Mouse (Mus musculus) left cerebral cortex, postnatal 14 days (tissue): ENCODE data around the gene Snd1. TPM values are rescaled to one million over a fixed set of nuclear protein-coding genes. Genes with fewer than 3 reads are reported as not detected.

Experiments
- DNase-seq, 2 experiments: peaks; one replicate each; pipeline ENCODE4 v3.0.0; 2021 to 2022; ENCODE audit warnings: low spot score in 2 of 2, mixed read lengths in 1 of 2
- intact Hi-C: fragments of 180-260 bp; cut with DNase I; formaldehyde crosslinking; loops from one replicate; pipeline ENCODE4 v1.15.1; 2025
- total RNA-seq, 2 experiments: library from RNA; stranded (reverse); gene quantifications; 2 replicates each; pipeline ENCODE4 v1.2.3; 2021

Snd1 gene
- total RNA-seq, 2 experiments from 2014 or later, result 94.8 to 96.9 TPM

- intact Hi-C loops, result loop anchor here (5.0 to 10.0 kb wide), 2 partner anchors 69 to 213 kb away; no protein-coding TSS in a partner anchor
These were observed 283.4 kb downstream of the Snd1 start for GRCm38 (mm10) chr6:28758293-28758692.

GRCm38 (mm10) chr6:28761728-28762127 lies 286.8 kb downstream of the Snd1 start:
- intact Hi-C loops, result no loop called here
- no peak for DNase-seq

More at GRCm38 (mm10) chr6:28758293-28758692, 283.4 kb downstream of the Snd1 start:
- no peak for DNase-seq

GRCm38 (mm10) chr6:28762132-28762775 lies 287.3 kb downstream of the Snd1 start:
- intact Hi-C loops, result no loop called here
- DNase-seq, result no peak

- intact Hi-C loops, result no loop called here
- no peak for DNase-seq
These were observed 291.7 kb downstream of the Snd1 start for GRCm38 (mm10) chr6:28766622-28767021.

GRCm38 (mm10) chr6:28767891-28768481 lies 293.0 kb downstream of the Snd1 start:
- peak in 1 of 2 experiments; percentile 73 for DNase-seq
- intact Hi-C loops, result no loop called here

GRCm38 (mm10) chr6:28771331-28771730 lies 296.4 kb downstream of the Snd1 start:
- no peak for DNase-seq
- intact Hi-C loops, result no loop called here

GRCm38 (mm10) chr6:28781696-28782095 lies 306.8 kb downstream of the Snd1 start:
- intact Hi-C loops, result no loop called here
- peak; percentile 67 to 77 for DNase-seq

GRCm38 (mm10) chr6:28783082-28783647 lies 308.2 kb downstream of the Snd1 start:
- intact Hi-C loops, result no loop called here
- DNase-seq, result no peak

- no peak for DNase-seq
- intact Hi-C loops, result no loop called here
These were observed 309.0 kb downstream of the Snd1 start for GRCm38 (mm10) chr6:28783953-28784352.

- intact Hi-C loops, result no loop called here
- no peak for DNase-seq
These were observed 310.8 kb downstream of the Snd1 start for GRCm38 (mm10) chr6:28785770-28786169.

GRCm38 (mm10) chr6:28787133-28787532 lies 312.2 kb downstream of the Snd1 start:
- DNase-seq, result no peak
- intact Hi-C loops, result no loop called here

GRCm38 (mm10) chr6:28789685-28790084 lies 314.7 kb downstream of the Snd1 start:
- intact Hi-C loops, result no loop called here
- DNase-seq, result no peak

- intact Hi-C loops, result no loop called here
- DNase-seq, result no peak
These were observed 316.2 kb downstream of the Snd1 start for GRCm38 (mm10) chr6:28791183-28791582.

GRCm38 (mm10) chr6:28791809-28792208 lies 316.9 kb downstream of the Snd1 start:
- DNase-seq, result no peak
- intact Hi-C loops, result no loop called here

- intact Hi-C loops, result no loop called here
- DNase-seq, result no peak
These were observed 320.4 kb downstream of the Snd1 start for GRCm38 (mm10) chr6:28795380-28795779.

GRCm38 (mm10) chr6:28795792-28796515 lies 321.0 kb downstream of the Snd1 start:
- intact Hi-C loops, result no loop called here
- no peak for DNase-seq

GRCm38 (mm10) chr6:28799818-28800217 lies 324.9 kb downstream of the Snd1 start:
- intact Hi-C loops, result no loop called here
- no peak for DNase-seq

- intact Hi-C loops, result no loop called here
- peak in 1 of 2 experiments; percentile 43 for DNase-seq
These were observed 326.0 kb downstream of the Snd1 start for GRCm38 (mm10) chr6:28800976-28801375.

GRCm38 (mm10) chr6:28803678-28804279 lies 328.8 kb downstream of the Snd1 start:
- no peak for DNase-seq
- intact Hi-C loops, result no loop called here

- intact Hi-C loops, result no loop called here
- DNase-seq, result no peak
These were observed 329.8 kb downstream of the Snd1 start for GRCm38 (mm10) chr6:28804751-28805150.
